Mouse (Mus musculus): ENCODE data around the gene Ahsg. TPM values are rescaled to one million over a fixed set of nuclear protein-coding genes. Genes with fewer than 3 reads are reported as not detected.
"Not testable (repeated sequence)": the region's sequence is repeated elsewhere in the genome, so short reads cannot be mapped to it uniquely, and the experiment has no call there.

Ahsg gene
- polyA plus RNA-seq, 1 experiment: 0.23 TPM

GRCm38 (mm10) chr16:22929575-22929974 lies 38.5 kb downstream of the Ahsg start:
- Histone ChIP-seq H3K27me3 (replicated peaks) (no peaks in the 10 kb centered on the region), H3K9me3 (peaks cover 10% of the 10 kb centered on the region; the same call in 1 of the 2 replicates), H3K4me1 (no peaks in the 10 kb centered on the region), H3K4me3 (replicated peaks) (no peak overlapping the region), H3K36me3 (replicated peaks; ENCODE audit: low read length) (no peaks in the 10 kb centered on the region)
- TF ChIP-seq GATA1 (IDR thresholded peaks at IDR 0.05; ENCODE audit: borderline replicate concordance, low read length) (no peak), FLI1 (IDR thresholded peaks at IDR 0.05; ENCODE audit: low read length) (no peak)

GRCm38 (mm10) chr16:22931431-22932200 lies 40.5 kb downstream of the Ahsg start:
- H3K36me3 ChIP-seq (replicated peaks; ENCODE audit: low read length): no peaks in the 10 kb centered on the region
- no peak overlapping the region for H3K4me3 ChIP-seq (replicated peaks)
- peaks cover 10% of the 10 kb centered on the region for H3K9me3 ChIP-seq
- no peaks in the 10 kb centered on the region for H3K27me3 ChIP-seq (replicated peaks)
- TF ChIP-seq FLI1 (IDR thresholded peaks at IDR 0.05; ENCODE audit: low read length) (no peak), GATA1 (IDR thresholded peaks at IDR 0.05; ENCODE audit: borderline replicate concordance, low read length) (no peak)
- no peaks in the 10 kb centered on the region for H3K4me1 ChIP-seq

- Histone ChIP-seq H3K4me1 (no peaks in the 10 kb centered on the region), H3K9me3 (peaks cover 13% of the 10 kb centered on the region), H3K27me3 (replicated peaks) (no peaks in the 10 kb centered on the region), H3K4me3 (replicated peaks) (no peak overlapping the region), H3K36me3 (replicated peaks; ENCODE audit: low read length) (no peaks in the 10 kb centered on the region)
- TF ChIP-seq FLI1 (IDR thresholded peaks at IDR 0.05; ENCODE audit: low read length) (no peak), GATA1 (IDR thresholded peaks at IDR 0.05; ENCODE audit: borderline replicate concordance, low read length) (no peak)
Measured at GRCm38 (mm10) chr16:22937631-22938030, 46.6 kb downstream of the Ahsg start.

- H3K36me3 ChIP-seq (replicated peaks; ENCODE audit: low read length): no peaks in the 10 kb centered on the region
- no peaks in the 10 kb centered on the region for H3K4me1 ChIP-seq
- no peak overlapping the region for H3K4me3 ChIP-seq (replicated peaks)
- no peak for TF ChIP-seq GATA1 (IDR thresholded peaks at IDR 0.05; ENCODE audit: borderline replicate concordance, low read length)
- no peak for TF ChIP-seq FLI1 (IDR thresholded peaks at IDR 0.05; ENCODE audit: low read length)
- H3K9me3 ChIP-seq: peaks cover 21% of the 10 kb centered on the region
- H3K27me3 ChIP-seq (replicated peaks): no peaks in the 10 kb centered on the region
Measured at GRCm38 (mm10) chr16:22938541-22938940, 47.5 kb downstream of the Ahsg start.

GRCm38 (mm10) chr16:22939120-22939695 lies 48.1 kb downstream of the Ahsg start:
- peaks cover 22% of the 10 kb centered on the region for H3K9me3 ChIP-seq
- no peaks in the 10 kb centered on the region for H3K36me3 ChIP-seq (replicated peaks; ENCODE audit: low read length)
- no peak overlapping the region for H3K4me3 ChIP-seq (replicated peaks)
- H3K27me3 ChIP-seq (replicated peaks): no peaks in the 10 kb centered on the region
- H3K4me1 ChIP-seq: no peaks in the 10 kb centered on the region
- TF ChIP-seq FLI1 (IDR thresholded peaks at IDR 0.05; ENCODE audit: low read length) (no peak), GATA1 (IDR thresholded peaks at IDR 0.05; ENCODE audit: borderline replicate concordance, low read length) (no peak)

GRCm38 (mm10) chr16:22941825-22942476 lies 50.9 kb downstream of the Ahsg start:
- H3K4me3 ChIP-seq (replicated peaks); H3K27me3 ChIP-seq (replicated peaks); H3K36me3 ChIP-seq (replicated peaks; ENCODE audit: low read length); H3K4me1 ChIP-seq: not testable (repeated sequence)
- peaks cover 22% of the 10 kb centered on the region for H3K9me3 ChIP-seq

- Histone ChIP-seq H3K9me3 (peaks cover 8% of the 10 kb centered on the region; the same call in 1 of the 2 replicates), H3K36me3 (replicated peaks; ENCODE audit: low read length) (no peaks in the 10 kb centered on the region), H3K4me1 (no peaks in the 10 kb centered on the region), H3K27me3 (replicated peaks) (no peaks in the 10 kb centered on the region), H3K4me3 (replicated peaks) (no peak overlapping the region)
- no peak for TF ChIP-seq FLI1 (IDR thresholded peaks at IDR 0.05; ENCODE audit: low read length)
- TF ChIP-seq GATA1 (IDR thresholded peaks at IDR 0.05; ENCODE audit: borderline replicate concordance, low read length): no peak
Measured at GRCm38 (mm10) chr16:22947371-22947770, 56.3 kb downstream of the Ahsg start.

Other genes starting within 250 kb of the Ahsg start
- gene Dgkg, start 234.1 kb upstream of the Ahsg start, polyA plus RNA-seq (2012; ENCODE audit: insufficient read depth, low replicate concordance): 1.9 and 2.9 TPM in 2 replicates
- not detected in 2 replicates for gene Crygs, start 79.7 kb upstream of the Ahsg start, polyA plus RNA-seq (2012; ENCODE audit: insufficient read depth, low replicate concordance)
- gene Tbccd1, start 33.6 kb upstream of the Ahsg start, polyA plus RNA-seq (2012; ENCODE audit: insufficient read depth, low replicate concordance): 2.5 and 2.9 TPM in 2 replicates
- gene Dnajb11, start 33.4 kb upstream of the Ahsg start, polyA plus RNA-seq (2012; ENCODE audit: insufficient read depth, low replicate concordance): 17.7 and 65.6 TPM in 2 replicates
- not detected in 2 replicates for gene Fetub, start 27.1 kb downstream of the Ahsg start, polyA plus RNA-seq (2012; ENCODE audit: insufficient read depth, low replicate concordance)
- gene Hrg, start 59.8 kb downstream of the Ahsg start, polyA plus RNA-seq (2012; ENCODE audit: insufficient read depth, low replicate concordance): not detected in 2 replicates
- not detected in 2 replicates for gene Kng2, start 138.2 kb downstream of the Ahsg start, polyA plus RNA-seq (2012; ENCODE audit: insufficient read depth, low replicate concordance)
- 0.17 TPM in 1 of 2 replicates, not detected in the other for gene Kng1, start 166.6 kb downstream of the Ahsg start, polyA plus RNA-seq (2012; ENCODE audit: insufficient read depth, low replicate concordance)
- gene Eif4a2, start 216.2 kb downstream of the Ahsg start, polyA plus RNA-seq (2012; ENCODE audit: insufficient read depth, low replicate concordance): 5.3 TPM in 1 of 2 replicates, not detected in the other
- 26.5 TPM in 1 of 2 replicates, not detected in the other for gene Rfc4, start 236.5 kb downstream of the Ahsg start, polyA plus RNA-seq (2012; ENCODE audit: insufficient read depth, low replicate concordance)

All from megakaryocyte, embryonic 14.5 days (primary cell).